Mouse (Mus musculus) stomach, embryonic 14.5 days (tissue): ENCODE results near the gene Gm21969. TPM values are rescaled to one million over a fixed set of nuclear protein-coding genes. Genes with fewer than 3 reads are reported as not detected.
A peak's percentile ranks its signal among the peaks of the same experiment; 100 is the strongest.

Source experiments
- ATAC-seq: fragments of 200-750 bp; cut with Nextera tagmentation; 2 replicates; pipeline ENCODE4 v1.8.0; 2017; ENCODE audit warnings: low read depth, moderate TSS enrichment; ENCODE audit not compliant: insufficient number of reproducible peaks, insufficient read depth, low FRiP score
- H3K27ac ChIP-seq: fragments of 300-500 bp; sonication (generic); 2 replicates; pipeline ENCODE4 v1.5.1; 2014; ENCODE audit warnings: mild to moderate bottlenecking, low read length, moderate library complexity, mixed read lengths
- H3K27me3 ChIP-seq: fragments of 300-500 bp; sonication (generic); 2 replicates; pipeline ENCODE4 v1.6.1; 2014; ENCODE audit warnings: low read length, control low read depth, mixed read lengths; ENCODE audit not compliant: control insufficient read depth, insufficient read depth
- H3K36me3 ChIP-seq: fragments of 300-500 bp; sonication (generic); 2 replicates; pipeline ENCODE4 v1.6.1; 2014; ENCODE audit warnings: mild to moderate bottlenecking, control low read depth, low read length, moderate library complexity, mixed read lengths; ENCODE audit not compliant: control insufficient read depth, insufficient read depth
- H3K4me1 ChIP-seq: fragments of 300-500 bp; sonication (generic); 2 replicates; pipeline ENCODE4 v1.6.1; 2014; ENCODE audit warnings: low read length, control low read depth, mixed read lengths; ENCODE audit not compliant: control insufficient read depth, insufficient read depth
- H3K4me2 ChIP-seq: fragments of 300-500 bp; sonication (generic); replicated peaks from 2 replicates; pipeline ENCODE4 v1.6.1; 2014; ENCODE audit warnings: low read depth, low read length, control low read depth
- H3K4me3 ChIP-seq: fragments of 300-500 bp; sonication (generic); 2 replicates; pipeline ENCODE4 v1.5.1; 2014; ENCODE audit warnings: low read depth, low read length, control low read depth
- H3K9ac ChIP-seq: fragments of 300-500 bp; sonication (generic); replicated peaks from 2 replicates; pipeline ENCODE4 v1.6.1; 2014; ENCODE audit warnings: low read depth, mild to moderate bottlenecking, control low read depth, low read length, moderate library complexity, mixed read lengths
- H3K9me3 ChIP-seq: fragments of 300-500 bp; sonication (generic); 2 replicates; pipeline ENCODE4 v1.6.1; 2016; ENCODE audit warnings: low read depth, low read length, control low read depth; ENCODE audit not compliant: control insufficient read depth
- WGBS: fragments of 180-500 bp; shearing (Covaris S2); extraction: QIAGEN DNeasy Blood & Tissue Kit; methylation state at CpG from one replicate; pipeline ENCODE4 v1.1.7; 2014; 5-methylcytosine and 5-hydroxymethylcytosine counted together
- polyA plus RNA-seq: library from polyadenylated mRNA; unstranded; fragments of >200 nt; fragmentation: Nextera tagmentation; extraction: Ambion mirVana; gene quantifications from 2 replicates; pipeline ENCODE4 v1.2.1, GENCODE M21; 2014

The Gm21969 gene
- polyA plus RNA-seq, 1 experiment from 2014 or later, result not detected

DNA sequence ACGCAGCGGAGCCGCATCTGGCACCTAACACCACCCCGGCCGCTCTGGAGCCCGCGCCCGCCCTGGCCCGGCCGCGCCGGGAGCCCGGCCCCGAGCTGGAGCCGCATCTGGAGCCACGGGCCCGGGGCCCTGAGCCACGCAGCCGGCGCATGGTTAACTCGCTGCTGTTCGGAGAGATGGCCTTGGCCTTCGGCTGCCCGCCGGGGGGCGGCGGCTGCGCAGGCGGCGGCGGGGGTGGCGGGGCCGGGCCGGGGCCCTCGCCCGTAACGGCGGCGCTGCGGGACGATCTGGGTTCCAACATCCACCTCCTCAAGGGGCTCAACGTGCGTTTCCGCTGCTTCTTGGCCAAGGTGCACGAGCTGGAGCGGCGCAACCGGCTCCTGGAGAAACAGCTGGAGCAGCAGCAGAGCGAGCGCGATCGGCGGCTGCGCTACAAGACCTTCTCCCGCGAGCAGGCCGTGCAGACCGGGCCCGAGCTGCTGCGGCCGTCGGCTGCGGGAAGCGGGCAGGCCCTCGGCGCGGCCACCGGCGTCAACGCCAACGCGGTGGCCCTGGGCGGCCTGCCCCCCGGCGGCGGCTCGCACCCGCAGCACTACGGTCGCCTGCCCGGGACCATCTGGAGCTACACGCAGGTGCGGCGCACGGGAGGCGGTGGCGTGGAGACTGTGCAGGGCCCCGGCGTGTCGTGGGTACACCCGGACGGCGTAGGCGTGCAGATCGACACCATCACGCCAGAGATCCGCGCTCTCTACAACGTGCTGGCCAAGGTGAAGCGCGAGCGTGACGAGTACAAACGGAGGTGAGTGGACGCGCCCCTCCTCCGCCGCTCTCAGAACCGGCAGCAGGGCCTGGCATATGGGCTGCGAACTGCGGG lies 27.9 kb upstream of the Gm21969 start:
- peak overlapping the region; percentile 96 for H3K4me2 ChIP-seq
- H3K27ac ChIP-seq, result peak overlapping the region; percentile 87
- no peaks in the 10 kb centered on the region for H3K36me3 ChIP-seq
- H3K4me3 ChIP-seq, result peak overlapping the region; percentile 82
- H3K27me3 ChIP-seq, result no peaks in the 10 kb centered on the region
- no peaks in the 10 kb centered on the region for H3K9me3 ChIP-seq
- peaks cover 44% of the 10 kb centered on the region for H3K4me1 ChIP-seq
- under 1% methylated on average over 111 of the region's 111 CpGs for WGBS
- ATAC-seq, result peak; percentile 64
- H3K9ac ChIP-seq, result peak overlapping the region; percentile 76

GRCm38 (mm10) chr4:139575673-139576003 lies 27.3 kb upstream of the Gm21969 start:
- peak overlapping the region; percentile 96 for H3K4me2 ChIP-seq
- H3K27me3 ChIP-seq, result no peaks in the 10 kb centered on the region
- peak overlapping the region; percentile 82 for H3K4me3 ChIP-seq
- 7% methylated on average over 14 of the region's 14 CpGs for WGBS
- peaks cover 50% of the 10 kb centered on the region for H3K4me1 ChIP-seq
- no peak overlapping the region for H3K27ac ChIP-seq
- no peaks in the 10 kb centered on the region for H3K36me3 ChIP-seq
- H3K9me3 ChIP-seq, result no peaks in the 10 kb centered on the region
- no peak for ATAC-seq
- peak overlapping the region; percentile 76 for H3K9ac ChIP-seq

DNA sequence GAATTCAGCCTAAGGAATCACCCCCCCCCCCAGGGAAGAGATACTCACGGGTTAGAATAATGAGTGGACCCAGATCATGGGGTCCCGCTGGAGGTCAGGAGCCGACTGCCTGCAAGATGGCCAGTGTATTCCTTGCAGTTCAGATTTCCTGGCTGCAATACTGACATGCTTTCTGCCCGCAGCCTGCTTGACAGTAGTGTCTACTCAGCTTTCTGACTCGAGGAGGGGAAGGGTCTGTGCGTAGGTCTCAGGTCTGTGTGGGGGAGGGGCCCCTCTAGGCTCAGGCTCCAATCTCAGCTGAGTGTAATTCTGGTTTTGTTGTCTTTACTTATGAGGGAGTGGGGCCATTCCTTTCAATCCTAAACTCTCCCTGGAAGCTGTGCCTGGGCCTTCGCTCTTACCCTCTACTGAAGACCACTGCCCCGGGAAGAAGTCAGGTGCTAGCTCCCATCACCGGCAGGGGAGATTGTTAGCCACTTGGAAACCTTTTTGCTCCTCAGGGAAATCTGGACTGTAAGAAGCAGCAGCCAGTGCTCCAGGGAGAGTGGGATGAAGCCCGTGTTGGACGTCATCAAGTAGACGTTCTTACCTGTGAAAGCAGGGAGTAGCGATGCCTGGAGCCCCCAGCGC lies 26.6 kb upstream of the Gm21969 start:
- H3K4me1 ChIP-seq, result peaks cover 57% of the 10 kb centered on the region
- no peaks in the 10 kb centered on the region for H3K36me3 ChIP-seq
- no peaks in the 10 kb centered on the region for H3K9me3 ChIP-seq
- peak overlapping the region; percentile 96 for H3K4me2 ChIP-seq
- H3K27ac ChIP-seq, result no peak overlapping the region
- no peaks in the 10 kb centered on the region for H3K27me3 ChIP-seq
- peak overlapping the region; percentile 82 for H3K4me3 ChIP-seq
- no peak for ATAC-seq
- peak overlapping the region; percentile 76; the same call in 1 of the 2 replicates for H3K9ac ChIP-seq
- WGBS, result 38% methylated on average over 14 of the region's 14 CpGs

GRCm38 (mm10) chr4:139577006-139577405 lies 26.0 kb upstream of the Gm21969 start:
- H3K36me3 ChIP-seq, result no peaks in the 10 kb centered on the region
- peak overlapping the region; percentile 82; the same call in 1 of the 2 replicates for H3K4me3 ChIP-seq
- H3K4me1 ChIP-seq, result peaks cover 64% of the 10 kb centered on the region
- H3K9ac ChIP-seq, result no peak overlapping the region
- no peak for ATAC-seq
- H3K9me3 ChIP-seq, result no peaks in the 10 kb centered on the region
- H3K4me2 ChIP-seq, result peak overlapping the region; percentile 96
- no peaks in the 10 kb centered on the region for H3K27me3 ChIP-seq
- no peak overlapping the region for H3K27ac ChIP-seq
- 62% methylated on average over 7 of the region's 7 CpGs for WGBS

- Histone ChIP-seq H3K4me3 (no peak overlapping the region), H3K9me3 (no peaks in the 10 kb centered on the region), H3K4me2 (no peak overlapping the region; the same call in 1 of the 2 replicates), H3K4me1 (peaks cover 70% of the 10 kb centered on the region), H3K27me3 (no peaks in the 10 kb centered on the region), H3K36me3 (no peaks in the 10 kb centered on the region), H3K9ac (no peak overlapping the region), H3K27ac (no peak overlapping the region)
- WGBS, result 89% methylated on average over 8 of the region's 8 CpGs
- ATAC-seq, result no peak
Observed at GRCm38 (mm10) chr4:139578389-139578788, 24.6 kb upstream of the Gm21969 start.

DNA sequence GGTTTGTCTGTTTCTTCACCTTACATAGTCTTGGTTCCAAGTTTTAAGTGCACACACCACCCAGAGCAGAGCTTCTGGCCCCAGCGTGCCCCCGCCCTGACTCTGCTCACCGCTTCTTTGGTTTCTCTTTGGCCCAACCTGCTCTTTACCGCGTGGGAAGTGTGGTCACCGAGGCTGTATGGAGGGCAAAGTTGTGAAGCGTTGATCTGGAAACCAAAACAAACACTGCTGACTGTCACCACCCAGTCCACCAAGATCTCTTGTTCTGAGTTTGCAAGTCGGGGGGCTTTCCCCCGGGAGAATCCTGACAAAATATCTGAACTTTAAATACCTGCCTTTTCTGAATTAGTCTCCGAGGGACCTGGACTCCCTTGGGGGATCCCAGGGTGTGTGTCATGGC lies 24.0 kb upstream of the Gm21969 start:
- WGBS, result 47% methylated on average over 10 of the region's 10 CpGs
- Histone ChIP-seq H3K9me3 (no peaks in the 10 kb centered on the region), H3K27me3 (no peaks in the 10 kb centered on the region), H3K27ac (peak overlapping the region; percentile 91; the same call in 1 of the 2 replicates), H3K9ac (no peak overlapping the region), H3K4me3 (no peak overlapping the region), H3K4me2 (no peak overlapping the region), H3K36me3 (no peaks in the 10 kb centered on the region), H3K4me1 (peaks cover 67% of the 10 kb centered on the region)
- ATAC-seq, result no peak

DNA sequence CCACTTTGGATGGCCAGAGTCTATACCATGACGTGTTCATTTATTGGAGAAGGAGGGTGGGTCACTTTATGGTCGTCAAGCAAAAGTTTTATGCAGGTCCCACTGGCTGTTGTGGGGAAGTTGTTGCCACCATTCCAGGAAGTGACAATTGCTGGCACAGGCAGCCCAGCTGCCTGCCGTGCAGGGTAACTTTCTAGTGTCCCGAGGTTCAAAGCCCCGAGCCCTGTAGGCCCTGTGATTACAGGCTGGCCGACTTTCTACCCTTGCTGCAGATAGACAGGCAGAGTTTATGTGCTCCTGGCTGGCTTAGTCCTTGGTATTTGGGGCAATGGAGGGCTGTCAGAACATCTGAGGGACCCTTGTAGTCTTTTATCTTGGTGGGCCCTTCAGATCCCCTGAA lies 23.5 kb upstream of the Gm21969 start:
- H3K4me2 ChIP-seq, result no peak overlapping the region
- peaks cover 69% of the 10 kb centered on the region for H3K4me1 ChIP-seq

GRCm38 (mm10) chr4:139580663-139581336 lies 22.2 kb upstream of the Gm21969 start:
- H3K9me3 ChIP-seq, result no peaks in the 10 kb centered on the region
- WGBS, result 3% methylated on average over 15 of the region's 15 CpGs
- ATAC-seq, result peak; percentile 64; the same call in 1 of the 2 replicates

More for the DNA sequence above, 23.5 kb upstream of the Gm21969 start:
- no peak overlapping the region for H3K9ac ChIP-seq
- H3K4me3 ChIP-seq, result no peak overlapping the region
- no peak for ATAC-seq
- no peaks in the 10 kb centered on the region for H3K36me3 ChIP-seq
- H3K27me3 ChIP-seq, result no peaks in the 10 kb centered on the region
- H3K27ac ChIP-seq, result peak overlapping the region; percentile 91; the same call in 1 of the 2 replicates
- no peaks in the 10 kb centered on the region for H3K9me3 ChIP-seq
- WGBS, result 56% methylated on average over 6 of the region's 6 CpGs

More at GRCm38 (mm10) chr4:139580663-139581336, 22.2 kb upstream of the Gm21969 start:
- H3K27me3 ChIP-seq, result no peaks in the 10 kb centered on the region
- peaks cover 77% of the 10 kb centered on the region for H3K4me1 ChIP-seq
- peak overlapping the region; percentile 33; the same call in 1 of the 2 replicates for H3K9ac ChIP-seq
- H3K4me2 ChIP-seq, result peak overlapping the region; percentile 30
- H3K36me3 ChIP-seq, result no peaks in the 10 kb centered on the region
- H3K4me3 ChIP-seq, result peak overlapping the region; percentile 17; the same call in 1 of the 2 replicates
- H3K27ac ChIP-seq, result peak overlapping the region; percentile 91
